Mouse (Mus musculus): Measurements from ENCODE around the gene Shisal1. TPM values are rescaled to one million over a fixed set of nuclear protein-coding genes. Genes with fewer than 3 reads are reported as not detected.

The Shisal1 gene
- polyA plus RNA-seq, 2 experiments = 5.8 to 7.7 TPM

GRCm38 (mm10) chr15:84349915-84350738 is 96.8 kb downstream of the Shisal1 start:
- Histone ChIP-seq H3K36me3 (ENCODE audit: control insufficient read depth, insufficient read depth, low read length) (no peaks in the 10 kb centered on the region), H3K27me3 (ENCODE audit: control insufficient read depth, insufficient read depth, low read length) (no peaks in the 10 kb centered on the region), H3K4me1 (ENCODE audit: control insufficient read depth, insufficient read depth, low read length) (peaks cover 15% of the 10 kb centered on the region), H3K9ac (ENCODE audit: low read depth, low read length, severe bottlenecking) (no peak overlapping the region), H3K4me3 (replicated peaks; ENCODE audit: low read length) (no peak overlapping the region), H3K27ac (replicated peaks; ENCODE audit: low read depth, low read length) (no peak overlapping the region), H3K9me3 (ENCODE audit: control insufficient read depth, low read length) (no peaks in the 10 kb centered on the region; the same call in 1 of the 2 replicates), H3K4me2 (replicated peaks; ENCODE audit: low read depth, low read length, severe bottlenecking) (no peak overlapping the region)
- WGBS = 54% methylated on average over 14 of the region's 14 CpGs
- DNase-seq (ENCODE audit: low spot score) = no peak
- TF ChIP-seq POLR2A (IDR thresholded peaks at IDR 0.05; ENCODE audit: borderline replicate concordance, extremely low read depth, insufficient read depth, insufficient read length) = no peak
- ATAC-seq (ENCODE audit: low FRiP score, low read depth) = no peak

GRCm38 (mm10) chr15:84348769-84349168 is 98.1 kb downstream of the Shisal1 start:
- DNase-seq (ENCODE audit: low spot score) = no peak
- TF ChIP-seq POLR2A (IDR thresholded peaks at IDR 0.05; ENCODE audit: borderline replicate concordance, extremely low read depth, insufficient read depth, insufficient read length) = no peak

GRCm38 (mm10) chr15:84340926-84341325 is 106.0 kb downstream of the Shisal1 start:
- TF ChIP-seq POLR2A (IDR thresholded peaks at IDR 0.05; ENCODE audit: borderline replicate concordance, extremely low read depth, insufficient read depth, insufficient read length) = no peak
- no peak overlapping the region for H3K4me2 ChIP-seq (replicated peaks; ENCODE audit: low read depth, low read length, severe bottlenecking)
- H3K9me3 ChIP-seq (ENCODE audit: control insufficient read depth, low read length) = no peaks in the 10 kb centered on the region
- H3K4me1 ChIP-seq (ENCODE audit: control insufficient read depth, insufficient read depth, low read length) = peaks cover 13% of the 10 kb centered on the region
- no peak for ATAC-seq (ENCODE audit: low FRiP score, low read depth)
- 50% methylated on average over 2 of the region's 2 CpGs for WGBS
- H3K27me3 ChIP-seq (ENCODE audit: control insufficient read depth, insufficient read depth, low read length) = no peaks in the 10 kb centered on the region
- H3K36me3 ChIP-seq (ENCODE audit: control insufficient read depth, insufficient read depth, low read length) = no peaks in the 10 kb centered on the region
- no peak overlapping the region for H3K9ac ChIP-seq (ENCODE audit: low read depth, low read length, severe bottlenecking)
- no peak for DNase-seq (ENCODE audit: low spot score)
- no peak overlapping the region for H3K27ac ChIP-seq (replicated peaks; ENCODE audit: low read depth, low read length)
- H3K4me3 ChIP-seq (replicated peaks; ENCODE audit: low read length) = no peak overlapping the region

More at GRCm38 (mm10) chr15:84348769-84349168, 98.1 kb downstream of the Shisal1 start:
- Histone ChIP-seq H3K9ac (ENCODE audit: low read depth, low read length, severe bottlenecking) (no peak overlapping the region), H3K36me3 (ENCODE audit: control insufficient read depth, insufficient read depth, low read length) (no peaks in the 10 kb centered on the region), H3K9me3 (ENCODE audit: control insufficient read depth, low read length) (no peaks in the 10 kb centered on the region; the same call in 1 of the 2 replicates), H3K27me3 (ENCODE audit: control insufficient read depth, insufficient read depth, low read length) (no peaks in the 10 kb centered on the region), H3K4me3 (replicated peaks; ENCODE audit: low read length) (no peak overlapping the region), H3K27ac (replicated peaks; ENCODE audit: low read depth, low read length) (no peak overlapping the region), H3K4me2 (replicated peaks; ENCODE audit: low read depth, low read length, severe bottlenecking) (no peak overlapping the region), H3K4me1 (ENCODE audit: control insufficient read depth, insufficient read depth, low read length) (peaks cover 21% of the 10 kb centered on the region)
- ATAC-seq (ENCODE audit: low FRiP score, low read depth) = no peak
- WGBS = 91% methylated on average over 4 of the region's 4 CpGs

- no peak for TF ChIP-seq POLR2A (IDR thresholded peaks at IDR 0.05; ENCODE audit: borderline replicate concordance, extremely low read depth, insufficient read depth, insufficient read length)
- Histone ChIP-seq H3K36me3 (ENCODE audit: control insufficient read depth, insufficient read depth, low read length) (no peaks in the 10 kb centered on the region), H3K4me3 (replicated peaks; ENCODE audit: low read length) (no peak overlapping the region), H3K4me2 (replicated peaks; ENCODE audit: low read depth, low read length, severe bottlenecking) (no peak overlapping the region), H3K9ac (ENCODE audit: low read depth, low read length, severe bottlenecking) (no peak overlapping the region), H3K4me1 (ENCODE audit: control insufficient read depth, insufficient read depth, low read length) (peaks cover 5% of the 10 kb centered on the region), H3K9me3 (ENCODE audit: control insufficient read depth, low read length) (no peaks in the 10 kb centered on the region), H3K27me3 (ENCODE audit: control insufficient read depth, insufficient read depth, low read length) (no peaks in the 10 kb centered on the region), H3K27ac (replicated peaks; ENCODE audit: low read depth, low read length) (no peak overlapping the region)
- DNase-seq (ENCODE audit: low spot score) (no peak), ATAC-seq (ENCODE audit: low FRiP score, low read depth) (no peak)
- 79% methylated on average over 5 of the region's 5 CpGs for WGBS
Measured at GRCm38 (mm10) chr15:84337599-84337998, 109.3 kb downstream of the Shisal1 start.

DNA sequence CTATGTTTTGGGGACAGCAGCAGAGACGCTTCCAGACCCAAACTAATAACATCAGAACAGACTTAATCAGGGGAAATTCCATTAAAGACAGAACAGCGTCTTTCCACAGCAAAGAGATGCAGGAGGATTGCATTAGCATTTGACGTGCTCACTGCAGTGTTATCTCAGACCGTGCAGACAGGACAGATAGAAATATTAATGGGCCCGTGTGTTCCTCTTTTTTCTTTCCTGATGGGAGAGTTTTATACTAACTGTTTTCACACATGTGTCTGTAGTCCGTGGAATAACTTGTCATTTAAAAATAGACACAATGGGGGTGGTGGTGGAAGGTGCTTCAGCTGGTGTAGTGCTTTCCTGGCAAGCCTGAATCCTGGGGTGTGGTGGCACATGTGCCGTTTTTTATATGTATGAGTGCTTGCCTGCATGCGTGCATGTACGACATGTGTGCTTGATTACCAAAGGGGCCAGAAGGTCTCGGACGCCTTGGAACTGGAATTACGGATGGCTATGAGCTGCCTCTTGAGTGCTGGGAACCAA is 110.5 kb downstream of the Shisal1 start:
- Histone ChIP-seq H3K9me3 (ENCODE audit: control insufficient read depth, low read length) (no peaks in the 10 kb centered on the region), H3K9ac (ENCODE audit: low read depth, low read length, severe bottlenecking) (no peak overlapping the region), H3K27me3 (ENCODE audit: control insufficient read depth, insufficient read depth, low read length) (no peaks in the 10 kb centered on the region), H3K4me3 (replicated peaks; ENCODE audit: low read length) (no peak overlapping the region), H3K4me2 (replicated peaks; ENCODE audit: low read depth, low read length, severe bottlenecking) (no peak overlapping the region), H3K27ac (replicated peaks; ENCODE audit: low read depth, low read length) (no peak overlapping the region), H3K36me3 (ENCODE audit: control insufficient read depth, insufficient read depth, low read length) (no peaks in the 10 kb centered on the region), H3K4me1 (ENCODE audit: control insufficient read depth, insufficient read depth, low read length) (peaks cover 5% of the 10 kb centered on the region)
- TF ChIP-seq POLR2A (IDR thresholded peaks at IDR 0.05; ENCODE audit: borderline replicate concordance, extremely low read depth, insufficient read depth, insufficient read length) = no peak
- DNase-seq (ENCODE audit: low spot score) (no peak), ATAC-seq (ENCODE audit: low FRiP score, low read depth) (no peak)
- WGBS = 37% methylated on average over 12 of the region's 12 CpGs

Data from limb, embryonic 14.5 days (tissue).